ENCODE assay signal across 7 mouse cellular contexts in genomic region chr3:53465330-53465729, GRCm38 (mm10). TPM values are rescaled to one million over a fixed set of nuclear protein-coding genes. Genes with fewer than 3 reads are reported as not detected.
DNase-seq lines count a peak whose midpoint lies in the region; ATAC-seq and TF ChIP-seq lines count a peak whose summit lies in the region.

No protein-coding gene starts in this region.

- no peak for TF ChIP-seq CTCF in lung, postnatal 0 days (IDR thresholded peaks at IDR 0.05)

- H3K27me3 ChIP-seq in lung, postnatal 0 days (replicated peaks; ENCODE audit: insufficient read depth, low read length), result no peaks in the 10 kb centered on the region
- no peaks in the 10 kb centered on the region for H3K27me3 ChIP-seq in forebrain, embryonic 11.5 days (ENCODE audit: control insufficient read depth, insufficient read depth, low read length)
- no peaks in the 10 kb centered on the region for H3K27me3 ChIP-seq in limb, embryonic 13.5 days
- H3K27me3 ChIP-seq in stomach, embryonic 16.5 days (ENCODE audit: control insufficient read depth, insufficient read depth, low read length), result no peaks in the 10 kb centered on the region

- DNase-seq in lung, postnatal 0 days (ENCODE audit: low spot score), result no peak
- no peak for DNase-seq in lung, postnatal 36 days
- no peak for DNase-seq in forebrain, embryonic 11.5 days (ENCODE audit: low spot score)
- DNase-seq in T-cell, adult 2 months (ENCODE audit: low spot score), result no peak
- no peak for DNase-seq in retina, embryonic 14.5 days (ENCODE audit: low spot score)

- no peak for TF ChIP-seq EP300 in lung, postnatal 0 days (IDR thresholded peaks at IDR 0.05)

- H3K36me3 ChIP-seq in lung, postnatal 0 days (ENCODE audit: insufficient read depth, low read length), result peaks cover 4% of the 10 kb centered on the region; the same call in 1 of the 2 replicates
- H3K36me3 ChIP-seq in forebrain, embryonic 11.5 days (ENCODE audit: control insufficient read depth, insufficient read depth, low read length), result no peaks in the 10 kb centered on the region; the same call in 1 of the 2 replicates
- H3K36me3 ChIP-seq in limb, embryonic 13.5 days, result peaks cover 21% of the 10 kb centered on the region
- no peaks in the 10 kb centered on the region for H3K36me3 ChIP-seq in stomach, embryonic 16.5 days (ENCODE audit: control insufficient read depth, insufficient read depth, low read length)

- peak overlapping the region; percentile 76; the same call in 1 of the 2 replicates for H3K4me2 ChIP-seq in lung, postnatal 0 days (replicated peaks; ENCODE audit: low read depth, low read length)
- peak overlapping the region; percentile 52 for H3K4me2 ChIP-seq in forebrain, embryonic 11.5 days (ENCODE audit: low read depth, low read length, severe bottlenecking)
- peak overlapping the region; percentile 82 for H3K4me2 ChIP-seq in limb, embryonic 13.5 days (replicated peaks)
- H3K4me2 ChIP-seq in stomach, embryonic 16.5 days (ENCODE audit: low read depth, low read length), result peak overlapping the region; percentile 78

- WGBS in lung, postnatal 0 days, result 30% methylated on average over 6 of the region's 6 CpGs
- WGBS in forebrain, embryonic 11.5 days, result 74% methylated on average over 6 of the region's 6 CpGs
- WGBS in limb, embryonic 13.5 days, result 41% methylated on average over 6 of the region's 6 CpGs
- WGBS in stomach, embryonic 16.5 days, result 31% methylated on average over 6 of the region's 6 CpGs

- no peak overlapping the region for H3K27ac ChIP-seq in lung, postnatal 0 days (ENCODE audit: low read length)
- no peak overlapping the region for H3K27ac ChIP-seq in forebrain, embryonic 11.5 days (ENCODE audit: low read depth, low read length)
- no peak overlapping the region for H3K27ac ChIP-seq in limb, embryonic 13.5 days
- H3K27ac ChIP-seq in stomach, embryonic 16.5 days (ENCODE audit: low read length), result no peak overlapping the region

- ATAC-seq in lung, postnatal 0 days, result no peak
- ATAC-seq in forebrain, embryonic 11.5 days (replicated peaks; ENCODE audit: low FRiP score), result no peak
- ATAC-seq in limb, embryonic 13.5 days (ENCODE audit: low FRiP score, low read depth), result no peak
- ATAC-seq in stomach, embryonic 16.5 days (ENCODE audit: insufficient read depth, low FRiP score), result no peak

- H3K9ac ChIP-seq in lung, postnatal 0 days (replicated peaks; ENCODE audit: low read depth), result peak overlapping the region; percentile 17; the same call in 1 of the 2 replicates
- no peak overlapping the region for H3K9ac ChIP-seq in forebrain, embryonic 11.5 days (ENCODE audit: low read length)
- H3K9ac ChIP-seq in limb, embryonic 13.5 days, result peak overlapping the region; percentile 43; the same call in 1 of the 2 replicates
- peak overlapping the region; percentile 44; the same call in 1 of the 2 replicates for H3K9ac ChIP-seq in stomach, embryonic 16.5 days (ENCODE audit: low read length)

- H3K9me3 ChIP-seq in lung, postnatal 0 days (ENCODE audit: low read length), result no peaks in the 10 kb centered on the region
- no peaks in the 10 kb centered on the region for H3K9me3 ChIP-seq in forebrain, embryonic 11.5 days (ENCODE audit: control insufficient read depth, low read length)
- H3K9me3 ChIP-seq in limb, embryonic 13.5 days, result no peaks in the 10 kb centered on the region
- H3K9me3 ChIP-seq in stomach, embryonic 16.5 days (replicated peaks; ENCODE audit: control insufficient read depth, low read length), result no peaks in the 10 kb centered on the region

- H3K4me1 ChIP-seq in lung, postnatal 0 days (ENCODE audit: insufficient read depth, low read depth, low read length), result peaks cover 13% of the 10 kb centered on the region; the same call in 1 of the 2 replicates
- peaks cover 7% of the 10 kb centered on the region; the same call in 1 of the 2 replicates for H3K4me1 ChIP-seq in forebrain, embryonic 11.5 days (replicated peaks; ENCODE audit: control insufficient read depth, insufficient read depth, low read length)
- H3K4me1 ChIP-seq in limb, embryonic 13.5 days, result peaks cover 34% of the 10 kb centered on the region
- H3K4me1 ChIP-seq in stomach, embryonic 16.5 days (ENCODE audit: control insufficient read depth, insufficient read depth, low read length), result peaks cover 18% of the 10 kb centered on the region

- H3K4me3 ChIP-seq in lung, postnatal 0 days (ENCODE audit: low read depth, low read length), result no peak overlapping the region
- H3K4me3 ChIP-seq in forebrain, embryonic 11.5 days (ENCODE audit: low read depth, low read length), result peak overlapping the region; percentile 84; the same call in 1 of the 2 replicates
- H3K4me3 ChIP-seq in limb, embryonic 13.5 days, result peak overlapping the region; percentile 87
- peak overlapping the region; percentile 25 for H3K4me3 ChIP-seq in stomach, embryonic 16.5 days (replicated peaks; ENCODE audit: low read length)

RNA-seq across cellular contexts. Expression of gene Proser1, which starts 1.9 kb away (rescaled TPM):
- polyA plus RNA-seq in lung, postnatal 0 days (2015; fragmentation: Nextera tagmentation; extraction: Ambion mirVana), result 10.8 and 12.6 TPM in 2 replicates
- 31.5 and 34.7 TPM in 2 replicates for polyA plus RNA-seq in forebrain, embryonic 11.5 days (2014; fragmentation: Nextera tagmentation; extraction: Ambion mirVana)
- 22.1 and 22.9 TPM in 2 replicates for polyA plus RNA-seq in limb, embryonic 13.5 days (2015; fragmentation: Nextera tagmentation; extraction: Ambion mirVana)
- polyA plus RNA-seq in stomach, embryonic 16.5 days (2015; fragmentation: Nextera tagmentation; extraction: Ambion mirVana), result 13.6 and 15.8 TPM in 2 replicates

RNA-seq across cellular contexts. Expression of gene Nhlrc3, which starts 2.2 kb away (rescaled TPM):
- 11.1 and 11.2 TPM in 2 replicates for polyA plus RNA-seq in lung, postnatal 0 days (2015; fragmentation: Nextera tagmentation; extraction: Ambion mirVana)
- 9.9 and 10.4 TPM in 2 replicates for polyA plus RNA-seq in forebrain, embryonic 11.5 days (2014; fragmentation: Nextera tagmentation; extraction: Ambion mirVana)
- polyA plus RNA-seq in limb, embryonic 13.5 days (2015; fragmentation: Nextera tagmentation; extraction: Ambion mirVana), result 11.9 TPM in 2 replicates
- 11.8 and 13.4 TPM in 2 replicates for polyA plus RNA-seq in stomach, embryonic 16.5 days (2015; fragmentation: Nextera tagmentation; extraction: Ambion mirVana)

RNA-seq across cellular contexts. Expression of gene Stoml3, which starts 23.1 kb away (rescaled TPM):
- 0.08 and 0.20 TPM in 2 replicates for polyA plus RNA-seq in lung, postnatal 0 days (2015; fragmentation: Nextera tagmentation; extraction: Ambion mirVana)
- not detected in 2 replicates for polyA plus RNA-seq in forebrain, embryonic 11.5 days (2014; fragmentation: Nextera tagmentation; extraction: Ambion mirVana)
- polyA plus RNA-seq in limb, embryonic 13.5 days (2015; fragmentation: Nextera tagmentation; extraction: Ambion mirVana), result 0.15 and 0.20 TPM in 2 replicates
- 0.12 and 0.14 TPM in 2 replicates for polyA plus RNA-seq in stomach, embryonic 16.5 days (2015; fragmentation: Nextera tagmentation; extraction: Ambion mirVana)
